Mouse (Mus musculus): ENCODE measurements around the gene Nup107.

Nup107 gene

GRCm38 (mm10) chr10:117778951-117779350 lies 13.6 kb downstream of the Nup107 start:
- in situ Hi-C loops (cut with MboI, MseI), result no loop called here

- in situ Hi-C loops (cut with MboI, MseI), result no loop called here
Observed at GRCm38 (mm10) chr10:117778328-117778910, 14.1 kb downstream of the Nup107 start.

GRCm38 (mm10) chr10:117777501-117778327 lies 14.8 kb downstream of the Nup107 start:
- in situ Hi-C loops (cut with MboI, MseI), result no loop called here

- in situ Hi-C loops (cut with MboI, MseI), result no loop called here
Observed at GRCm38 (mm10) chr10:117777103-117777470, 15.4 kb downstream of the Nup107 start.

- in situ Hi-C loops (cut with MboI, MseI), result no loop called here
Observed at GRCm38 (mm10) chr10:117776281-117777102, 16.0 kb downstream of the Nup107 start.

GRCm38 (mm10) chr10:117775401-117776144 lies 16.9 kb downstream of the Nup107 start:
- in situ Hi-C loops (cut with MboI, MseI), result no loop called here

- in situ Hi-C loops (cut with MboI, MseI), result no loop called here
Observed at GRCm38 (mm10) chr10:117774817-117775120, 17.7 kb downstream of the Nup107 start.

- in situ Hi-C loops (cut with MboI, MseI), result no loop called here
Observed at GRCm38 (mm10) chr10:117774011-117774816, 18.3 kb downstream of the Nup107 start.

- in situ Hi-C loops (cut with MboI, MseI), result no loop called here
Observed at GRCm38 (mm10) chr10:117773106-117773720, 19.3 kb downstream of the Nup107 start.

GRCm38 (mm10) chr10:117772364-117773105 lies 20.0 kb downstream of the Nup107 start:
- in situ Hi-C loops (cut with MboI, MseI), result no loop called here

GRCm38 (mm10) chr10:117771131-117771510 lies 21.4 kb downstream of the Nup107 start:
- in situ Hi-C loops (cut with MboI, MseI), result no loop called here

- in situ Hi-C loops (cut with MboI, MseI), result no loop called here
Observed at GRCm38 (mm10) chr10:117770286-117771130, 22.0 kb downstream of the Nup107 start.

GRCm38 (mm10) chr10:117769541-117770285 lies 22.8 kb downstream of the Nup107 start:
- in situ Hi-C loops (cut with MboI, MseI), result loop anchor here (5.0 kb wide), 1 partner anchor 77 kb away; no protein-coding TSS in a partner anchor

- in situ Hi-C loops (cut with MboI, MseI), result loop anchor here (5.0 kb wide), 1 partner anchor 76 kb away; no protein-coding TSS in a partner anchor
Observed at GRCm38 (mm10) chr10:117768141-117768440, 24.4 kb downstream of the Nup107 start.

- in situ Hi-C loops (cut with MboI, MseI), result loop anchor here (5.0 kb wide), 1 partner anchor 75 kb away; no protein-coding TSS in a partner anchor
Observed at GRCm38 (mm10) chr10:117767286-117768140, 25.0 kb downstream of the Nup107 start.

GRCm38 (mm10) chr10:117766896-117767160 lies 25.7 kb downstream of the Nup107 start:
- in situ Hi-C loops (cut with MboI, MseI), result loop anchor here (5.0 kb wide), 1 partner anchor 75 kb away; no protein-coding TSS in a partner anchor

Data from T-helper 2 cell (primary cell).